ENCODE assay signal across 26 mouse cellular contexts in genomic region chr17:27705661-27706060, GRCm38 (mm10). TPM values are rescaled to one million over a fixed set of nuclear protein-coding genes. Genes with fewer than 3 reads are reported as not detected.
DNase-seq lines count a peak whose midpoint lies in the region; ATAC-seq lines count a peak whose summit lies in the region.
"Had no signal": no experiment of that assay in that cellular context is flagged by ENCODE, and none has a peak within 500 bp of the region (broad histone marks: within the 10 kb centered on the region; RNA-seq: fewer than 3 reads in every experiment).

No protein-coding gene starts in this region.

- H3K9ac ChIP-seq in liver, embryonic 11.5 days (ENCODE audit: low read depth, low read length) = no peak overlapping the region
- H3K9ac ChIP-seq in stomach, embryonic 16.5 days (ENCODE audit: low read length) = no peak overlapping the region
- no peak overlapping the region for H3K9ac ChIP-seq in heart, embryonic 12.5 days
- H3K9ac ChIP-seq: embryonic facial prominence, embryonic 12.5 days; forebrain, embryonic 12.5 days had no signal

- H3K27ac ChIP-seq in liver, embryonic 11.5 days (ENCODE audit: low read depth, low read length) = no peak overlapping the region
- H3K27ac ChIP-seq in stomach, embryonic 16.5 days (ENCODE audit: low read length) = no peak overlapping the region
- H3K27ac ChIP-seq in heart, embryonic 12.5 days (ENCODE audit: poor library complexity, severe bottlenecking) = no peak overlapping the region
- H3K27ac ChIP-seq in heart, embryonic 10.5 days = no peak overlapping the region
- H3K27ac ChIP-seq: embryonic facial prominence, embryonic 10.5 days; embryonic facial prominence, embryonic 12.5 days; forebrain, embryonic 10.5 days; forebrain, embryonic 12.5 days had no signal

- no peak overlapping the region for H3K4me2 ChIP-seq in liver, embryonic 11.5 days
- H3K4me2 ChIP-seq in stomach, embryonic 16.5 days (ENCODE audit: low read depth, low read length) = no peak overlapping the region
- H3K4me2 ChIP-seq in heart, embryonic 12.5 days = no peak overlapping the region
- H3K4me2 ChIP-seq: embryonic facial prominence, embryonic 12.5 days; forebrain, embryonic 12.5 days had no signal

- WGBS in liver, embryonic 11.5 days = 30% methylated on average over 10 of the region's 10 CpGs
- 42% methylated on average over 10 of the region's 10 CpGs for WGBS in stomach, embryonic 16.5 days
- WGBS in heart, embryonic 12.5 days = 21% methylated on average over 10 of the region's 10 CpGs
- WGBS in heart, embryonic 10.5 days = 25% methylated on average over 10 of the region's 10 CpGs

- no peak overlapping the region for H3K4me3 ChIP-seq in liver, embryonic 11.5 days (ENCODE audit: low read depth, low read length)
- H3K4me3 ChIP-seq in stomach, embryonic 16.5 days (replicated peaks; ENCODE audit: low read length) = no peak overlapping the region
- no peak overlapping the region for H3K4me3 ChIP-seq in heart, embryonic 12.5 days
- no peak overlapping the region for H3K4me3 ChIP-seq in heart, embryonic 10.5 days
- H3K4me3 ChIP-seq: embryonic facial prominence, embryonic 10.5 days; embryonic facial prominence, embryonic 12.5 days; forebrain, embryonic 10.5 days; forebrain, embryonic 12.5 days had no signal

- no peaks in the 10 kb centered on the region for H3K9me3 ChIP-seq in liver, embryonic 11.5 days (ENCODE audit: control insufficient read depth, low read length)
- H3K9me3 ChIP-seq in stomach, embryonic 16.5 days (replicated peaks; ENCODE audit: control insufficient read depth, low read length) = no peaks in the 10 kb centered on the region
- H3K9me3 ChIP-seq in heart, embryonic 12.5 days (replicated peaks) = 0 out of 2 replicates have a peak, but pooled peaks cover 4% of the 10 kb centered on the region
- H3K9me3 ChIP-seq in heart, embryonic 10.5 days = no peaks in the 10 kb centered on the region
- H3K9me3 ChIP-seq: embryonic facial prominence, embryonic 10.5 days; embryonic facial prominence, embryonic 12.5 days; forebrain, embryonic 10.5 days; forebrain, embryonic 12.5 days had no signal

- peaks cover 28% of the 10 kb centered on the region for H3K27me3 ChIP-seq in liver, embryonic 11.5 days (replicated peaks; ENCODE audit: control insufficient read depth, insufficient read depth, low read length)
- no peaks in the 10 kb centered on the region for H3K27me3 ChIP-seq in stomach, embryonic 16.5 days (ENCODE audit: control insufficient read depth, insufficient read depth, low read length)
- peaks cover 61% of the 10 kb centered on the region for H3K27me3 ChIP-seq in heart, embryonic 12.5 days (replicated peaks)
- H3K27me3 ChIP-seq in heart, embryonic 10.5 days (ENCODE audit: insufficient read depth, poor library complexity, severe bottlenecking) = peaks cover 77% of the 10 kb centered on the region
- H3K27me3 ChIP-seq: CH12.LX had no signal

- no peak for ATAC-seq in liver, embryonic 11.5 days (replicated peaks; ENCODE audit: low FRiP score)
- peak; percentile 41; the same call in 1 of the 2 replicates for ATAC-seq in stomach, embryonic 16.5 days (ENCODE audit: insufficient read depth, low FRiP score)
- no peak for ATAC-seq in heart, embryonic 12.5 days (ENCODE audit: insufficient number of reproducible peaks, low FRiP score)
- ATAC-seq: activated CD4-positive, CD25-positive, alpha-beta regulatory T cell, adult 4 months; CD4-positive, CD25-positive, alpha-beta regulatory T cell, adult 4 months; forebrain, embryonic 14.5 days; forebrain, embryonic 16.5 days; Patski had no signal

- peaks cover 6% of the 10 kb centered on the region; the same call in 1 of the 2 replicates for H3K4me1 ChIP-seq in liver, embryonic 11.5 days (replicated peaks; ENCODE audit: control insufficient read depth, insufficient read depth, low read length)
- peaks cover 5% of the 10 kb centered on the region for H3K4me1 ChIP-seq in stomach, embryonic 16.5 days (ENCODE audit: control insufficient read depth, insufficient read depth, low read length)
- peaks cover 13% of the 10 kb centered on the region for H3K4me1 ChIP-seq in heart, embryonic 12.5 days (replicated peaks)
- H3K4me1 ChIP-seq in heart, embryonic 10.5 days = peaks cover 26% of the 10 kb centered on the region

- DNase-seq in liver (peak; percentile 32), R1 (ENCODE audit: low read depth, low spot score) (peak; percentile 82)
- no peak for DNase-seq in liver, embryonic 11.5 days (ENCODE audit: low spot score)
- DNase-seq in heart, embryonic 10.5 days (ENCODE audit: low spot score) = no peak
- no peak for DNase-seq in cerebellum, adult 8-10 months
- DNase-seq: adrenal gland, adult 8-10 months; adrenal gland, postnatal 14 days; adrenal gland, postnatal 36 days; B cell, adult 2 months; cerebellum, adult 11-12 months; cerebellum, adult 2 months; cerebellum, postnatal 10 days; cerebellum, postnatal 25 days had no signal

- no peaks in the 10 kb centered on the region for H3K36me3 ChIP-seq in liver, embryonic 11.5 days (ENCODE audit: control insufficient read depth, insufficient read depth, low read length)
- no peaks in the 10 kb centered on the region for H3K36me3 ChIP-seq in stomach, embryonic 16.5 days (ENCODE audit: control insufficient read depth, insufficient read depth, low read length)
- H3K36me3 ChIP-seq in heart, embryonic 12.5 days = no peaks in the 10 kb centered on the region
- H3K36me3 ChIP-seq in heart, embryonic 10.5 days = no peaks in the 10 kb centered on the region
- H3K36me3 ChIP-seq: embryonic facial prominence, embryonic 10.5 days; embryonic facial prominence, embryonic 12.5 days; forebrain, embryonic 10.5 days; forebrain, embryonic 12.5 days; G1E had no signal

RNA-seq across cellular contexts. Expression of gene Spdef, which starts 23.1 kb away (rescaled TPM):
- polyA plus RNA-seq in liver, embryonic 11.5 days (2014; fragmentation: Nextera tagmentation; extraction: Ambion mirVana) = 0.32 TPM in 1 of 2 replicates, not detected in the other
- 22.5 and 28.4 TPM in 2 replicates for polyA plus RNA-seq in stomach, embryonic 16.5 days (2015; fragmentation: Nextera tagmentation; extraction: Ambion mirVana)
- 0.18 TPM in 1 of 2 replicates, not detected in the other for polyA plus RNA-seq in heart, embryonic 12.5 days (2016; fragmentation: Nextera tagmentation; extraction: Ambion mirVana)
- polyA plus RNA-seq in heart, embryonic 10.5 days (2016; fragmentation: Nextera tagmentation; extraction: Ambion mirVana) = 0.11 and 0.33 TPM in 2 replicates
- polyA plus RNA-seq: CD4-positive, CD25-positive, alpha-beta regulatory T cell, adult 4 months; Patski had no signal

RNA-seq across cellular contexts. Expression of gene Pacsin1, which starts 50.4 kb away (rescaled TPM):
- 0.71 and 0.75 TPM in 2 replicates for polyA plus RNA-seq in liver, embryonic 11.5 days (2014; fragmentation: Nextera tagmentation; extraction: Ambion mirVana)
- polyA plus RNA-seq in stomach, embryonic 16.5 days (2015; fragmentation: Nextera tagmentation; extraction: Ambion mirVana) = 1.2 and 1.6 TPM in 2 replicates
- 1.4 and 1.7 TPM in 2 replicates for polyA plus RNA-seq in heart, embryonic 12.5 days (2016; fragmentation: Nextera tagmentation; extraction: Ambion mirVana)
- 2.1 and 3.3 TPM in 2 replicates for polyA plus RNA-seq in heart, embryonic 10.5 days (2016; fragmentation: Nextera tagmentation; extraction: Ambion mirVana)
- polyA plus RNA-seq: G1E had no signal

Comparison
In these comparisons a context has a peak if more than half of its experiments do, and no peak if none do; other contexts are left out.
1. DNase-seq: peak in liver (single experiment) and R1 (single experiment); none in liver, embryonic 11.5 days (single experiment), heart, embryonic 10.5 days (single experiment) and cerebellum, adult 8-10 months (single experiment).
2. RNA of gene Spdef, which starts 23.1 kb away (polyA plus RNA-seq): 22.5 to 28.4 TPM in stomach, embryonic 16.5 days; 0.11 to 0.33 TPM in heart, embryonic 10.5 days, 0.18 TPM in heart, embryonic 12.5 days and 0.32 TPM in liver, embryonic 11.5 days; every median in the first group is over 10 times any median in the second.